Mouse (Mus musculus): ENCODE measurements around the gene Fgfr2.

DNA sequence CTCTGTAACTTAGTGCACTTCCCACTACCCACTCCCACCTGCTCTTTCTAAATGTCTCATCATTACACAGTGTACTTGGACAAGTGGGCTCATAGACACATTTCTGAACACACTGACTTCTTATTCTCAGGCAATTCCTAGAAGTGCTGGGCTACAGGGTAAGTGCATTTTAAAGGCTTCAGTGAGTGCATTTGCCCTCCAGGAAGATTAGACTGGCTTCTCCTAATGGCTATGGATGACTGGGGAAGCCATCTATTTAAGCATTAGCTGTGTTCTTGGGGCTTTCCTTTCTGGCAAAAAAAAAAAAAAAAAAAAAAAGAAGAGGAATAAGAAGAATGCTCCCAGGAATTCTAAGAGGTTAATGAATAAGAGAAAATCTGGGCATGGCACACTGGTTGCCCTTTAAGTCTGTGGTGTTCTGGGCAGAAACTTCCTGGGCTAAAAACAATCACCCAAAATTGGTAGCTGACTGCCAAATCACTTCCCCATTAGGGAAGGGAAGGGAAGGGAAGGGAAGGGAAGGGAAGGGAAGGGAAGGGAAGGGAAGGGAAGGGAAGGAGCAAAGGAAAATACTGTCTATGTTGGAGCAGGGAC lies 729.5 kb downstream of the Fgfr2 start:
- TF ChIP-seq POLR2A (IDR thresholded peaks at IDR 0.05; ENCODE audit: low read depth, low read length) (no peak), CTCF (IDR thresholded peaks at IDR 0.05; ENCODE audit: borderline replicate concordance, insufficient read depth, low read length) (no peak)
